10 mouse cellular contexts compared by ENCODE assay signal in the genomic region with DNA sequence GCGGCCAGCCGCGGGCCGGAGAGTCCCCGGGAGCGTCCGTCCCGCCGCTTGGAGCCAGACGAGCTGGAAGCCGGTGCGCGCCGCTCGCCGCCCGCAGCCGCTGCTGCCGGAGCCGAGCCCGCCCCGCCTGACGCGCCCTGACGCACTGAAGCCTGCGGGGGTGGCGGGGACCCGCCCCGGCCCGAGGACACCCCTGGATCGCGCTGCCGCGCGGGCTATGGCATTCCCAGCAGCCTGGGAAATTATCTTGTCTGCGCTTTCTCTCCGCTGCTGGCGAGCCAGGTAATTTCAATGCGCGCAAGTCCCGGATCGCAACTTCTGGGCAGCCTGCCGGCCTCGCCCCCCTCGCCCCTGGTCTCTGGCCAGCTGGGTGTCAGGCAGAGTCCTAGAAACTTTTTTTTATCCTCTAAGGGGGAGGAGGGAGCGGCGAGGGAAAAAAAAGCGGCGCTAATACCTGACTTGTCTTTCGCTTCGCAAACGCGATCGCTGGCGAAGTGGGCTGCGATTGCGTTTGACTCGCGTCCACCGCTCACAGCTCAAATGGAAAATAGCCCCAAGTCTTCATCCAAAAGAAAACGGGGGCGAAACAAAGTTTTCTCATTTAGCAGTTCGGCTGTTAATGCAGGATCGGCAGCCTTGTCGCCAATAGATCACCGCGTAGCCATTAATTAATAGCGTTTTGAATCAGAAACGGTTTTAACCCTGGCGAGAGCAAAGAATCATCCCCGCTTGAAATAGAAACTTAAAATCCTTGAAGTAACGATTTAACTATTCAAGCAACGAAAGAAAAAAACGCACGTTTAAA. TPM values are rescaled to one million over a fixed set of nuclear protein-coding genes. Genes with fewer than 3 reads are reported as not detected.
A peak's percentile ranks its signal among the peaks of the same experiment; 100 is the strongest.
DNase-seq lines count a peak whose midpoint lies in the region; ATAC-seq and TF ChIP-seq lines count a peak whose summit lies in the region.
"Had no signal": no experiment of that assay in that cellular context is flagged by ENCODE, and none has a peak within 500 bp of the region (broad histone marks: within the 10 kb centered on the region; RNA-seq: fewer than 3 reads in every experiment).

A gene (minus strand): TSS at position 343 of the 805 bp plus-strand sequence.

- ATAC-seq in heart, embryonic 12.5 days (ENCODE audit: insufficient number of reproducible peaks, low FRiP score): no peak
- ATAC-seq in midbrain, postnatal 0 days (ENCODE audit: low FRiP score): no peak

- no peak for TF ChIP-seq CTCF in midbrain, postnatal 0 days (IDR thresholded peaks at IDR 0.05)

- 0 out of 2 replicates have a peak, but pooled peaks cover 6% of the 10 kb centered on the region for H3K4me1 ChIP-seq in heart, embryonic 12.5 days (replicated peaks)
- no peaks in the 10 kb centered on the region for H3K4me1 ChIP-seq in midbrain, postnatal 0 days (ENCODE audit: insufficient read depth, low read length)

- under 1% methylated on average over 67 of the region's 75 CpGs for whole genome bisulfite sequencing in heart, embryonic 12.5 days
- WGBS in midbrain, postnatal 0 days: under 1% methylated on average over 70 of the region's 75 CpGs

- peak within 1 kb of the TSS; percentile 94 for H3K4me2 ChIP-seq in heart, embryonic 12.5 days
- H3K4me2 ChIP-seq in midbrain, postnatal 0 days (ENCODE audit: low read depth, low read length, poor library complexity, severe bottlenecking): peak within 1 kb of the TSS; percentile 54

- DNase-seq in layer of hippocampus, postnatal 10 days (ENCODE audit: low spot score in 2 of 2): peak; percentile 36 to 39
- no peak for DNase-seq in layer of hippocampus, postnatal 25 days (ENCODE audit: extremely low spot score in 1 of 2, low spot score in 1 of 2)
- DNase-seq in embryo, embryonic 10.5 days (ENCODE audit: low spot score): peak; percentile 77
- peak; percentile 63 to 78 for DNase-seq in kidney, postnatal 4 days
- peak; percentile 43 for DNase-seq in midbrain, postnatal 0 days (ENCODE audit: low spot score)
- no peak for DNase-seq in T-cell, adult 2 months (ENCODE audit: low spot score)
- no peak for DNase-seq in layer of hippocampus, adult 18-20 months (ENCODE audit: low spot score in 2 of 2)

- H3K9ac ChIP-seq in heart, embryonic 12.5 days: peak within 1 kb of the TSS; percentile 69
- no peak within 1 kb of the TSS for H3K9ac ChIP-seq in midbrain, postnatal 0 days (replicated peaks; ENCODE audit: low read length, poor library complexity, severe bottlenecking)

- H3K27ac ChIP-seq in heart, embryonic 12.5 days (ENCODE audit: poor library complexity, severe bottlenecking): peak within 1 kb of the TSS; percentile 26; the same call in 1 of the 2 replicates
- H3K27ac ChIP-seq in midbrain, postnatal 0 days (ENCODE audit: low read depth, low read length): no peak within 1 kb of the TSS

- H3K36me3 ChIP-seq in heart, embryonic 12.5 days: no peaks in the 10 kb centered on the region
- no peaks in the 10 kb centered on the region for H3K36me3 ChIP-seq in midbrain, postnatal 0 days (ENCODE audit: insufficient read depth, low read length)

- H3K27me3 ChIP-seq in heart, embryonic 12.5 days (replicated peaks): peaks cover 31% of the 10 kb centered on the region
- peaks cover 55% of the 10 kb centered on the region for H3K27me3 ChIP-seq in midbrain, postnatal 0 days (ENCODE audit: insufficient read depth, low read length)

- peaks cover 27% of the 10 kb centered on the region for H3K9me3 ChIP-seq in heart, embryonic 12.5 days (replicated peaks)
- peaks cover 32% of the 10 kb centered on the region for H3K9me3 ChIP-seq in midbrain, postnatal 0 days (ENCODE audit: low read length)

- peak within 1 kb of the TSS; percentile 82 for H3K4me3 ChIP-seq in heart, embryonic 12.5 days
- peak within 1 kb of the TSS; percentile 46 for H3K4me3 ChIP-seq in midbrain, postnatal 0 days (ENCODE audit: low read depth, low read length)

RNA-seq across cellular contexts. Expression of the gene that starts here (rescaled TPM):
- under 1 TPM; 0.45 to 0.82 TPM for total RNA-seq in layer of hippocampus, postnatal 10 days (2021)
- under 1 TPM in 1 of 2 experiments, not detected in 1; 0.42 TPM for total RNA-seq in layer of hippocampus, postnatal 25 days (2021)
- polyA plus RNA-seq in heart, embryonic 12.5 days (2016; fragmentation: Nextera tagmentation; extraction: Ambion mirVana): 2.3 and 2.7 TPM in 2 replicates
- total RNA-seq in midbrain, postnatal 0 days (2014; rRNA removed): 0.71 and 0.90 TPM in 2 replicates
- polyA plus RNA-seq in midbrain, postnatal 0 days (2015; fragmentation: Nextera tagmentation; extraction: Ambion mirVana): 0.36 and 0.67 TPM in 2 replicates
- total RNA-seq in layer of hippocampus, adult 18-20 months (2021): under 1 TPM; 0.18 to 0.30 TPM
- total RNA-seq: MEL had no signal
- polyA plus RNA-seq: large intestine, adult 2 months had no signal

Comparison
In these comparisons a context has a peak if more than half of its experiments do, and no peak if none do; other contexts are left out.
1. Peak in DNase-seq in layer of hippocampus, postnatal 10 days; RNA of the gene not detected or under 1 TPM.
2. Peak in DNase-seq, H3K4me3 ChIP-seq and H3K4me2 ChIP-seq in midbrain, postnatal 0 days; RNA of the gene not detected or under 1 TPM.
3. DNase-seq: peak in embryo, embryonic 10.5 days (single experiment) and kidney, postnatal 4 days (2 of 2); none in layer of hippocampus, postnatal 25 days (0 of 2), T-cell, adult 2 months (single experiment) and layer of hippocampus, adult 18-20 months (0 of 2).